Mouse (Mus musculus): ENCODE measurements around the gene Tmem268. TPM values are rescaled to one million over a fixed set of nuclear protein-coding genes. Genes with fewer than 3 reads are reported as not detected.

Gene Tmem268
- total RNA-seq, 4 experiments from 2014 or later = 18.9 to 20.8 (median 20.1) TPM

- DNase-seq (ENCODE audit: low spot score in 2 of 2) = no peak
Observed at GRCm38 (mm10) chr4:63554616-63555015, 4.0 kb upstream of the Tmem268 start.

GRCm38 (mm10) chr4:63555111-63555510 is 3.5 kb upstream of the Tmem268 start:
- no peak for DNase-seq (ENCODE audit: low spot score in 2 of 2)

DNA sequence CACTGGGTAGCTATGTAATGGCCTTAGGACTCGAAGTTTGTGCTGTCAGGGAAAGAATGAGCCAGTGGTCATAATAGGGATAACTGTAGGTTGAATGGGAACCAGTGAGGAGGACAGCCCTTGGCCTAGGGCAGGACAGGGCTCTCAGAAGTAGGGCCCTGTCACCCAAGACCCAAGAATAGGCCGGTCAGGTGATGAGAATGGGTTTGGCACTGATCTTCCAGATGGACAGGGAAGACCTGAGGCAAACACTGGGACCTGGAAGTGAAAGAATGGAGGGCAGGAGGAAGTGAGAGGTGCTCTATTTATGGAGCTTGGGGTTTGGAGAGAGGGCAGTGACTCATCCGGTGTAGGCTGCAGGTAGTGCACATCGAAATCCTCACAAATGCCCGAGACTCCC is 1.9 kb upstream of the Tmem268 start:
- no peak for DNase-seq (ENCODE audit: low spot score in 2 of 2)

- no peak for DNase-seq (ENCODE audit: low spot score in 2 of 2)
Observed at GRCm38 (mm10) chr4:63557124-63558059, 1.2 kb upstream of the Tmem268 start.

- no peak for DNase-seq (ENCODE audit: low spot score in 2 of 2)
Observed at GRCm38 (mm10) chr4:63559127-63559697, 631 bp downstream of the Tmem268 start.

- no peak for DNase-seq (ENCODE audit: low spot score in 2 of 2)
Observed at GRCm38 (mm10) chr4:63560079-63560478, 1.5 kb downstream of the Tmem268 start.

- no peak for DNase-seq (ENCODE audit: low spot score in 2 of 2)
Observed at GRCm38 (mm10) chr4:63561861-63562675, 3.5 kb downstream of the Tmem268 start.

GRCm38 (mm10) chr4:63562742-63563141 is 4.2 kb downstream of the Tmem268 start:
- no peak for DNase-seq (ENCODE audit: low spot score in 2 of 2)

- no peak for DNase-seq (ENCODE audit: low spot score in 2 of 2)
Observed at GRCm38 (mm10) chr4:63567712-63568390, 9.3 kb downstream of the Tmem268 start.

- DNase-seq (ENCODE audit: low spot score in 2 of 2) = no peak
Observed at GRCm38 (mm10) chr4:63569322-63569721, 10.7 kb downstream of the Tmem268 start.

DNA sequence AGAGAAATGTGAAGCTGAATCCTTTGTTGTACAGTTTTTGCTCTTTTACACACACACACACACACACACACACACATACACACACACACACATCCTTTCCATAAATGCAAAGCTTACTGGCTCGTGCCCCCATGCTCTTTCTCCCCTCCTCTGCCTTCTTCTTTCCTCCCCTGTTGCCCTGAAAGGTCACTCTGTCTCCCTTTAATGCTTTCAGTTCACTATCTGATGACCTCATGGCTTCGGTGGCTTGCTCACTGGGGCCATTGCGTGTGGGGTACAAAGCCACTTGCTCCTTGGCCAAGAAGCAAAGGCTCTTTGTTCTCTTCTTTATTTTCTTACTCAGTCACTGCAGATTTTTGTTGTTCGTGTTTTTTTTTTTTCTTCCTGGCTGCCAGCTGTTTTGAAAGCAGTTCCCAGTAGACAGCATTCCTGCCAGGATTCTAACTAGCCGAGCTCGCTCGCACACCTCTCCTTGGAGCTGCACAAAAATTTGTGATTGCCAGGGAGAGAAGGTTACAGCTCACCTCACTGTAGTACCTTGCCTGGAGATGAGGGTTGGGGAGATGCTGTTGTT is 11.7 kb downstream of the Tmem268 start:
- no peak for DNase-seq (ENCODE audit: low spot score in 2 of 2)

GRCm38 (mm10) chr4:63572621-63573020 is 14.0 kb downstream of the Tmem268 start:
- no peak for DNase-seq (ENCODE audit: low spot score in 2 of 2)

DNA sequence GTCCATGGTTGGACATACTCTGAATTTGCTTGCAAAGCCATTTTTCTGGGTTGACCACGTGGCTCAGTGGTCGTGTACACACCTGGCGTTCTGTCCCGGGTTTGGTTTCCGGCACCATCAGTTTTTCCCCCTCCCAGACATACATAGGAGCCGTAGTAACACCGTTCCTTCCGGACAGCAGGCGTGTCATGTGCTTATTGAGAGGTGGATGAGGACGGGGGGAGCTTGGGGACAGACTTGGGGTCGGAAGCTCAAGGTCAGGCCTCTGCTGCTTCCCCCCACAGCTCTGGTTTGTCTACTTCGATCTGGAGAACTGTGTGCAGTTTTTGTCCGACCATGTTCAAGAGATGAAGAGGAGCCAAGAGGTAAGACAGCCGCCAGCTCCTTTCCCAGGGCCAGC is 21.1 kb downstream of the Tmem268 start:
- no peak for DNase-seq (ENCODE audit: low spot score in 2 of 2)

GRCm38 (mm10) chr4:63580078-63580477 is 21.5 kb downstream of the Tmem268 start:
- DNase-seq (ENCODE audit: low spot score in 2 of 2) = no peak

- no peak for DNase-seq (ENCODE audit: low spot score in 2 of 2)
Observed at GRCm38 (mm10) chr4:63582580-63582979, 24.0 kb downstream of the Tmem268 start.

GRCm38 (mm10) chr4:63585216-63585615 is 26.6 kb downstream of the Tmem268 start:
- DNase-seq (ENCODE audit: low spot score in 2 of 2) = no peak

GRCm38 (mm10) chr4:63586240-63586639 is 27.7 kb downstream of the Tmem268 start:
- no peak for DNase-seq (ENCODE audit: low spot score in 2 of 2)

DNA sequence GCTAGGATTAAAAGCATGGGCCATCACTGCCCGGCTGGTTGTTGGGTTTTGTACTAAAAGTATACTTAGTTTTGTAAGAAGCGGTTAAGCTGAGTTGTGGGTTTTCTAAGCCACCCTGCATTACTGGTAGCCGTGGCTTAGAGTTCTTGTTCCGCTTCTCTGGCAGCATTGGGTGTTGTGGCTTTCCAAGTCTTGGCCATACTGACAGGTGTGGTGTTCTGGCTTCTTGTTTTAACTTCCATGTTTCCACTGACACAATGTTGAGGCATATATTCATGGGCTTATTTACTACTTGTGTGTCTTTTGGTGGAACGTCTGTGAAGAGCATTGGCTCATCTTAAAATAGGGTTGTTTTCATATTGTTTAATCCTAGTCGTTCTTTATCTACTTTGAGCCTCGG is 31.4 kb downstream of the Tmem268 start:
- no peak for DNase-seq (ENCODE audit: low spot score in 2 of 2)

- DNase-seq (ENCODE audit: low spot score in 2 of 2) = no peak
Observed at GRCm38 (mm10) chr4:63590538-63590937, 32.0 kb downstream of the Tmem268 start.

DNA sequence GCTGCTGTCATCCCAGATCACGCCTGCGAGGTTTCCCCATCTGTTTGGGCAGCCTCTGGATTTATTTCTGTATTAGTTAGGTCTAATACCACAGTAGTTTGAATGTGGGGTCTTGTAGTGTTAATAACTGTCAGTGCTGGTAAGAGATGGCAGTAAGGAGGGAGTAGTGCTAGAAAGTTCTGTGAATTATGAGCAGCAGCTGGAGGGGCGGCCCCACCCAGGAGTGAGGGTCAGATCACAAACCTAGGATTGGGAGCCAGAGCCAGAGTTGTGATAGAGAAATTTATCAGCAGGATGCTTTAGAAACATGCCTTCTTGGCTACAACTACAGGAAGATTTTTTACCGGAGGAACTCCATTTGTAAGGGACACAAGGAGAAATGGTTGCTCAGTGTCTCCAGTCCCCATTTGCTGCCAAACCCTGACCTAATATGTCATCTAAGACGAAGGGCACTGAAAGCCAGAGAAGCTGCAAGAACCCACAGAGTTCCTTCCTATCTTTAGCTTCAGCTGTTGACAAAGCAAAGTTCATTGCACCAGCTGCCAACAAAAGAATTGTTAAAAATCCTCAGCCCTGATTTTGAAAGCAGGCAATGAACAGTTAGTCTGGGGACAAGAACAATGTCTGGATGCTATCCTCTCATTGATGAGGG is 36.0 kb downstream of the Tmem268 start:
- DNase-seq (ENCODE audit: low spot score in 2 of 2) = peak; percentile 13 to 23

Data from gastrocnemius, adult 8-10 months (tissue).